Mouse (Mus musculus) ES-CJ7 (cell line): ENCODE results near the gene Gm17361.
"Not testable (repeated sequence)": the region's sequence is repeated elsewhere in the genome, so short reads cannot be mapped to it uniquely, and the experiment has no call there.

ENCODE experiments used
- DNase-seq: peaks from one replicate; pipeline ENCODE4 v3.0.0; 2011; ENCODE audit warnings: low read depth, low spot score

The Gm17361 gene

GRCm38 (mm10) chrX:125003863-125004262, at the start of gene Gm17361:
Gene Gm17361, plus strand, starts transcription at chrX:125004163.
- DNase-seq: not testable (repeated sequence)
